Comparison of ENCODE assay signal across 16 mouse cellular contexts in the genomic region with DNA sequence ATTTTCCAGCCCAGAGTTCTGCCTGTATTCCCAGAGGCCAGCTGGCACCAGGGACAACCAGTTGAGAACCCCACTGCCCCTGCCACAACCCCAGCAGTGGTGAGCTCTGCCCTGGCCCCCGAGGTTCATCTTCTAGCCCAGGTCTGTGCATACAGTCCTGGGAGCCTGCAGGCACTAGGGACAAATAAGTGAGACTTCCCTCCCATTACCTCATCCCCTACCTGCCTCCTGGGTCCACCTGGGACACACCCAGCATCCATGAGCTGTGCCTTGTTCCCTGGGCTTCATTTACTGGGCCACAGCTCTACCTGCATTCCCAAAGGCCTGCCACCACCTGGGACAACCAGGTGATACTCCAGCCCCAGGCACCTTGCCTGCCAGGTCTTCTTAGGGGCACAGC.
"Had no signal": no experiment of that assay in that cellular context is flagged by ENCODE, and none has a peak within 500 bp of the region (broad histone marks: within the 10 kb centered on the region; RNA-seq: fewer than 3 reads in every experiment).

No protein-coding gene starts in this region.

- H3K4me2 ChIP-seq: neural tube, embryonic 13.5 days; neural tube, embryonic 15.5 days; stomach, embryonic 15.5 days had no signal

- DNase-seq: retina, postnatal 1 day; right cerebral cortex, adult 18-20 months; right cerebral cortex, postnatal 14 days; right cerebral cortex, postnatal 25 days; right cerebral cortex, postnatal 4 days; spleen, adult 18-20 months; thymus, adult 18-20 months; thymus, adult 2 months; thymus, postnatal 14 days; thymus, postnatal 25 days; thymus, postnatal 36 days; thymus, postnatal 4 days had no signal

- H3K27ac ChIP-seq: neural tube, embryonic 13.5 days; neural tube, embryonic 15.5 days; stomach, embryonic 15.5 days; stomach, postnatal 0 days had no signal

- H3K9ac ChIP-seq: neural tube, embryonic 13.5 days; neural tube, embryonic 15.5 days; stomach, embryonic 15.5 days had no signal

- H3K4me1 ChIP-seq: neural tube, embryonic 13.5 days; neural tube, embryonic 15.5 days; stomach, embryonic 15.5 days had no signal

- H3K4me3 ChIP-seq: neural tube, embryonic 13.5 days; neural tube, embryonic 15.5 days; stomach, embryonic 15.5 days had no signal

- H3K27me3 ChIP-seq: neural tube, embryonic 13.5 days; neural tube, embryonic 15.5 days; stomach, embryonic 15.5 days had no signal

- H3K9me3 ChIP-seq: neural tube, embryonic 13.5 days; neural tube, embryonic 15.5 days; stomach, embryonic 15.5 days had no signal

- H3K36me3 ChIP-seq: neural tube, embryonic 13.5 days; neural tube, embryonic 15.5 days; stomach, embryonic 15.5 days had no signal
